Mouse (Mus musculus): ENCODE measurements around the gene Kif1a.

- TF ChIP-seq CTCF (IDR thresholded peaks at IDR 0.05; ENCODE audit: extremely low read depth, insufficient read depth, insufficient read length, insufficient replicate concordance) (no peak), POLR2A (IDR thresholded peaks at IDR 0.05; ENCODE audit: low read depth, low read length) (no peak)
Observed at GRCm38 (mm10) chr1:92982931-92983605, 118.7 kb downstream of the Kif1a start.
